Mouse (Mus musculus) kidney, adult 8-10 months (tissue): Measurements from ENCODE around the gene Fgb.
A peak's percentile ranks its signal among the peaks of the same experiment; 100 is the strongest.

Experiments used
- DNase-seq, 2 experiments: peaks; one replicate each; pipeline ENCODE4 v3.0.0; 2022

Gene Fgb

DNA sequence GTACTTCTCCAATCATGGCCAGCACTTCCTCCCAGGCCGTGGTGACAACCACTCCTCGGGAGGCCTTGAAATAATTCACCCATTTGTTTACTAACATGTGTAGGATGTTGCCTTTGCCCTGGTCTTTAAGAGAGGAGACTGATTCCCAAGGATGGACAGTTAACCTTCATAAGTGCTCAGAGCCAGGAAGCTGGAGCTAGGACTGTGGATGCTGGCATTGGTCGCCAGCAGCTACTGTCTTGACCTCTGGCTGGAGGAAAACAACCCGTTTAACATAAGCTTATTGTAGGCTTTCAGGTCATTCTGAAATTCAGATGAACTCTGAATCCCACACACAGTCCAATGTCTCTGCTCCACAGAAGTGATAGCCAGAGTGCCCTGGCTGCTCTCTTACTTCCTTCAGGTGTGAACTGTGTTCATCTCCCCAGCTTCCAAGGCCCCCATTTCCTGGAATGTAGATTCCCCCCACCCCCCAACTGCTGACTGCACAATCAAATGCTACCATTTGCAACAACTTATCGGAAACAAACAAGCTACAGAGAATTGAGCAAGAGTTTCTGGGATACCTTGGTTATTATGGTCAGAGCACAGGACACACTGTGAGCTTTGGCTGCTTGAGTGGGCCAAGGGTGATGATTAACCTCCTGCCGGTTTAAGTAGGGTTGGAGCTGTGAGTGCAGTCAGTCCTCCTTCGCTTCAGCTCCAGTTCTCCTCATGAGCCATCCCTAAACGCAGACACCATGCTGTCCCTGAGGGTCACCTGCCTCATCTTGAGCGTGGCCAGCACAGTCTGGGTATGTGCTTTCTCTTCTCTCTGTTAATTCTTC is 24.0 kb downstream of the Fgb start, which contains the start of gene Fga:
Gene Fga, plus strand, starts transcription at position 602 of the 827 bp plus-strand sequence.
- peak; percentile 65 to 67 for DNase-seq

DNA sequence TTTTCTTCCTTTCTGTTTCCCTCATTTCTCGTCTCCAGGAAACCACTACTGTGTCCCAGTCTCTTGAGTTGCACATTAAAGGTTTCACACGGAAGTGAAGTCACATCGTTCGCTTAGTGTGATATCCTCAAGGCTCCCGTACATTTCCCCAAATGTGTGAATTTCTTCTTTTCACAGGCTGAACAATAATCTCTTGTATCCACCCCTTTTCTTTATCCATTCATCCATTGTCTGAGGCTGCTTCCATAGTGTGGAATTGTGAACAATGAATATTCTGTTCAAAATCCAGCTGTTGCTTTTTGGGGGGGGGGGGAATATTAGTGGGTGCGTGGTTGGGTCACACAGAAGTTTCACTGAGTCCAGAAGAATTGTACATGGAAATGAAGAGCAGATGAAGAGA is 24.6 kb downstream of the Fgb start:
- no peak for DNase-seq

DNA sequence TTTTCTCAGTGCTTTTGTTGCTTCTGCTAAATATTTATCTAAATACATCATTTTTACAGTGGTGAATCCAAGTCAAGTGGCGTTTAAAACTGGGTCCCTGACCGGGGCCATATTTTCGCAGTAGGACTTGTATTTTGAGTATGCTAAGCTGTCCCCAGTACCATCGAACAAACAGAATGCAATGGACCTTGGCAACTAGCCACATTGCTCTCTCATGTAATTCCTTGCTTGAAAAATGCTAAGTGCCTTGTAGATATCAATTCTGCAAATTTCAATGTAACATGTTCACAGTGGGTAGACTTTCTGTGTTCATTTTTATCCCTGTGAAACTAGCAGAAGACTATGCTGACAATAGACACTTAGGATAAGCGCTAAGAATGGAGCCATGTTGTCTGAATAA is 28.5 kb downstream of the Fgb start:
- DNase-seq: no peak

DNA sequence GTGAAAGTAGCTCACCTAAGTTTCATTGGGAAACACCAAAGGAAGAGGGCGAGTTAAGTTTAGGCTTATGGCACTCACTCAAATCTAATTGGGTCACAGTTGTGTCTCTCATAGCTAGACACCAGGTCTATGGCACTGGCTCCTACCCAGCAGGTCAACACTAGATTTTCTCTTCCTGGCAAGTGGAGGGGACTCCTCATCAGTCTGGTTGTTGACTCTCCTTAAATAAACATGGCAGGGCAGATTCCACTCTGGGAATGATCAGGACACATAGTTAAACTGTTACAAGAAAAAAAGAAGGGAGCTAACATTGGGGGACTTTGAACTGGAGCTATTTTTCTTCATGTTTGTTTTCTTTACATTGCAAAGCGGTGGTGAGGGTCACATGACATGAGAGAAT is 29.3 kb downstream of the Fgb start:
- peak in 1 of 2 experiments; percentile 55 for DNase-seq

DNA sequence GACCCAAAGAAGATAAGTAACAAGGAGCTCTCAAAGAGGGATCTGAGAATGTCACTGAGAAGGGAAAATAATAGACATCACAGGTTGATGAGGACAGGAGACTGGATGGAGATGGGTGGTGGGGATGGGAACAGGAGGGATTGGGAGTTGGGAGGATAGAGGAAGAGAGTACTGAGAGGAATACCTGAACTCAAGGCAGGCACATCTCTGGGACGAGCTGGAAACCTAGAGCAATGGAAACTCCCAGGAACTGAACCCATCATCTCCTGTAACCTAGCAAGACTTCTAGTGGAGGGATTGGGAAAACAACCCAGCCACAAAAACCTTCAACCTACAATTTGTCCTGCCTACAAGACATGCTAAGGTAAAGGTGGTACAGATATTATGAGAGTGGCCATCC is 33.4 kb downstream of the Fgb start:
- DNase-seq: no peak

DNA sequence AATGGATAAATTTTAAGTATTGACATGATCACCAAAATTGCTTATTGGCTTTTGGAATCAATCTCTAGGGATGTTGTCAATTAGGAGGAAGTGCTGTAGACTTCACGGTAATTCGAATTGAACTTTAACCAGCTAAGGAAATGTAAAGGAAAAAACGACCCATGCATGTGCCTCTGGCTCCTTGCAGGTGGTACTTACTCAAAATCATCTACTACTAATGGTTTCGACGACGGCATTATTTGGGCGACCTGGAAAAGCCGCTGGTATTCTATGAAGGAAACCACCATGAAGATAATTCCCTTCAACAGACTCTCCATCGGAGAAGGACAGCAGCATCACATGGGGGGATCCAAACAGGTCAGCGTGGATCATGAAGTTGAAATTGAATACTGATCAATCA is 35.7 kb downstream of the Fgb start:
- DNase-seq: no peak

DNA sequence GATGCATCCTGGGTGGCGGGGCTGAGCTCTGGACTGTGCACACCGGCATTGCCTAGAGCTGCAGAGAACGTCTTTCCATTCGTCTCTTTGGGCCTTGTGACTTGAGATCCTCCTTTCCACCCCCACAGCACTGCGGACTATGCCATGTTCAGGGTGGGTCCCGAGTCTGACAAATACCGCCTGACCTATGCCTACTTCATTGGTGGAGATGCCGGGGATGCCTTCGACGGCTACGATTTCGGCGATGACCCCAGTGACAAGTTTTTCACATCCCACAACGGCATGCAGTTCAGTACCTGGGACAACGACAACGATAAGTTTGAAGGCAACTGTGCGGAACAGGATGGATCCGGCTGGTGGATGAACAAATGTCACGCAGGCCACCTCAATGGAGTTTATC is 37.0 kb downstream of the Fgb start:
- no peak for DNase-seq

DNA sequence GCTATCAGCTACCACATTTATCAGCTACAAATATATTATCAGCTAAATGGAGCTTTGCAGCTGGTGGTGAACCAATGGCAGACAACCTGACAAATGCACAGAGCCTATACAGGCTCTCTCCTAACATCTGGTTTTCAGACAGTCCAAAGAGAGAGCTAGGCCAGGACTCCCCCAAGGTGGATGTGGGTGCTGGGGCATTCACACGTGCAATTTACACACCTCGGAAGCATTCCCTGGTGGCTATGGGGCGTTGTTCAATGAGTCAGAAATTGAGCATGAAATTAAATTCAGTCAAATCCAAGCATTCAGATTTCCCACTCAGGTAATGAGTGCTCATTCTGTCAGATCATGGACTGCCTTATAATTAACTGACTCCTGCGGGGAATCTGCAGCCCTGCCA is 38.1 kb downstream of the Fgb start:
- DNase-seq: no peak

DNA sequence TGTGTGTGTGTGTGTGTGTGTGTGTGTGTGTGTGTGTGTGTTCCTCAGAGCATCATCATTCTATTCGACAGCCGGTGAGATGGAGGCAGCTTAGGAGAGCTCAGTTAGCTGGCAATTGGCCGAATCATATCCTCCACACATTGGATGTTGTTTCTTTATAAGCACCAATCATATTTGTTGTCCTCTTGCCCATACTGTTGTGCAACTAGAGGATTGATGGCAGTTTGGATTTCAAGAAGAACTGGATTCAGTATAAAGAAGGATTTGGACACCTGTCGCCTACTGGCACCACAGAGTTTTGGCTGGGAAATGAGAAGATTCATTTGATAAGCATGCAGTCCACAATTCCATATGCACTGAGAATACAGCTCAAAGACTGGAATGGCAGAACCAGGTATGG is 38.5 kb downstream of the Fgb start:
- no peak for DNase-seq

DNA sequence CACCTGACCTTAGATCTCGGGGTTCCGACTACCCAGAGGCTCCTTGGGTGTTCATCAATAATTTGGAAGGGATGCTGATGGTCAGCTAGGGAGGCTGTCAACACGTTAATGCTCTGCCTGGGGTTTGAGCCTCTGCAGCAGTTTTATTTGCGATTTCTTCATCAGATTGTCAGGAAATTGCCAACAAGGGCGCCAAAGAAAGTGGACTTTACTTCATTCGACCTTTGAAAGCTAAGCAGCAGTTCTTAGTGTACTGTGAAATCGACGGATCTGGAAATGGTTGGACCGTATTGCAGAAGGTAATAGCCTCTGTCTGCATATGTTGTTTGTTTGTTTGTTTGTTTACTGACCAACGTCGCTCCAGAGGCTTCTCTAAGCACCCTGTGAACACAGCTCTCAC is 39.4 kb downstream of the Fgb start:
- DNase-seq: peak; percentile 48 to 60

DNA sequence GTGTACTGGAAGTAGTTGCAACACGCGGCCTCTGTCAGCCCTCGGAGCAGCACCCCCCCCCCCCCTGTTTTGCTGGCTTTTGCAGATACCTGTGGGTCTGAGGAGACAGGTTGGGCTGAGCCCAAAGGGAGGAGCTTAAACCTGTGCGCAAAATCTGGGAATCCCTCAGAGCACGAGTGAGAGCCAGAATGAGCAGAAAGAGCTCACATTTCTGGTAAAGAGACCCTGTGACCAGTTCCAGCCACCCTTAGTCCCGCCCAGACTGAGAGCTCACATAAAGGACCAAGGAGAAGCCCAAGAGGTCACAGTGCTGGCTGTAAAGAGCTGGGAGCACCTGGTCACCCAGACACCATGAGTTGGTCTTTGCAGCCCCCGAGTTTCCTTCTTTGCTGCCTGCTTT is 42.1 kb downstream of the Fgb start, which contains the start of gene Fgg:
Gene Fgg, plus strand, starts transcription at position 168 of the 400 bp plus-strand sequence.
- DNase-seq: no peak

DNA sequence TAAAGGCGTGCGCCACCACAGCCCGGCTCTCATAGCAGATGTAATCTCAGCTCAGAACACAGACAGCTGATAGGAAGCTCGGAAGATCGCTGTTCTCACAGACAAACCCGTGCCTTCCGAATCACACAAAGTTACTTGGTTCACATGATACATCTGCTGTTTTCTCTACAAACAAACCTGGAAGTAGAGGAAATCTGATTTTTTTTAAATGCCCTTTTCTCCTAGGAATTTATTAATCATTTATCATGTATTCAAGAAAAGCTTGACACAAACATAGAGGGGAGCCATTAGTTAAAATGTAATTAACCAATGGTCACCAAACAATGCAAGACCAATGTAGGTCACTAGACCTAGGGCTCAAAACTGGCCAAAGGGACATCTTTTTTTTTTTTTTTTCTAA is 44.9 kb downstream of the Fgb start:
- DNase-seq: no peak

DNA sequence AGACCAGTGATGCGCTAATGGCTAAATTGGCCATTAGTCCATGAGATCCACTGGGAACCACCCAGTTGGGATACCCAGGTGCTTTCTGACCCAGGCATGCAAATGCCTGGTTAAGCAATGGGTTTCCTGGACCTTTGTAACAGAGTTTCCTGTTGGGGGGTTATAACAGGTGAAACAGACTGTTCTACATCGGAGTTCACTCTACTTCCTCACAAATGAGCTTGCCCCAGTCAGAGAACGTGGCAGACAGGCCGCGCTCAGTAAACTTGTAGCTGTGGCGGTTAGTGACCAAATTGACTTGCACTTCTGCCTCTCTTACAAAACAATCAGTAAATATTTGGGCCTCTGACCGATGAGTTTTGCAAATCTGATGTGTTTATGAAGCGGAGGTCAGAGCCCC is 46.6 kb downstream of the Fgb start:
- DNase-seq: no peak

DNA sequence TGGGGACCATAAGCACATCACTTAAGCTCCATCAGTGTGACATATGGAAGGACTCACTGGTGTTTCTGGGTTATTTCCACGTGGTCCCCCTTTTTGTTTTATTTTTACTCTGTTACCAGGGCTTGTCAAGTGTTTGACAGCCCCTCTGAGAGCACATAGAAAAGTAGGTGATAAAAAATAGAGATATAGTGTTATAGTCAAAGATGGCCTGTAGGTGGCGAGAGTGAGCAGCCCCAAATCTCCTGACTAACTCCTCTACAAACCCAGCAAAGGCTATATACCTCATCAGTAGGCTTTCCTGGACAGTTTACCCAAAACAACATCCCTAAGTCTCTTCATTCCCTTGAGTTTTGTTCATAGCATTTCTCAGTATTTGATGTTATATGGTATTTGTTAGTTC is 47.5 kb downstream of the Fgb start:
- DNase-seq: peak in 1 of 2 experiments; percentile 31

DNA sequence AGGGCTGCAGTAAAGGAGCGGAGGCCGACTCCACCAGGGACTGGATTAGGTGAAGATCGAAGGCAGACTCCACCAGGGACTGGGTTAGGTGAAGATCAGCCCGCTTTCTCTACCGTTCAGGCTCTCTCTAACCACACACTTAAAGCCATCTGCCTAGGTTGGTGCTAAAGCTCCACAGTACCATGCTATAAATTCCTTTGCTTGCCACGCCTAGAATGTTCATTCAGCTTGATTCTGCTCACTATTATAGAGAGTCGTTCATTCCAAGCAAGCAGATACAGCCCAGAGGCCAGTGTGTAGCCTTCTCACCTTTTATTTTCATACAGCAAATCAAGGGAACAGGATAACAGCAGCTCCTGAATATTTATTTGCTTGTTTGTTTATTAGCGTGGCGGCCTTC is 49.7 kb downstream of the Fgb start:
- no peak for DNase-seq

DNA sequence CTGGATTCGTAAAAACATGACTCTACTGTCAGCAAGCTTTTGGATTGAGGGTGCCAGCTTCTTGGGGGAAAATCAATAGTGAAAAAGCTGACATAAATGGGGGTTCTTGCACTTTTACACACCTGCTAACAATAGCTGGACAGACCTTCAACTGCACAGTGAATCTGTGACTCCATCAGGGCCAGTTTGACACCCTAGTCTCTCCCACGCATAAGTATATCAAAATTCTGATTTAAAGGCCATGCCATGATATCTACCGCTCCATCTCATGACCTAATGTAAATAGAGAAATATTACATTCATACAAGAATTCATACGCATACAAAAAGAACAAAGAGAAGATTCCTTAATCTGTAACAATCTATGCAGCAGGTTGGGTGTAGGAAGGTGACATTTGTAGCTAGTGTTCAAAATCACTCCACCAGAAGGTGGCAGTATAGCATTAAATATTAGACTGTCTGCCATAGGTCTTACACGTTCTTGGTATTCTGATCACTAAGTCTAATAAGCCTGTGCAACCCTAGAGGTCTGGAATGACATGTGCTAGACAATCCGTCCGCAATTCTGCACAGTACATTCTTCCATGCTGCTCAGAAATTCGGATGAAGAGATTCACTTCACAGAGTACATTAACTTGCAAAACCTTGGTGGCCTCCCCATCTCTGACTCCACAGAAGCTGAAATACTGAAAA is 50.7 kb downstream of the Fgb start:
- DNase-seq: peak; percentile 34 to 48

DNA sequence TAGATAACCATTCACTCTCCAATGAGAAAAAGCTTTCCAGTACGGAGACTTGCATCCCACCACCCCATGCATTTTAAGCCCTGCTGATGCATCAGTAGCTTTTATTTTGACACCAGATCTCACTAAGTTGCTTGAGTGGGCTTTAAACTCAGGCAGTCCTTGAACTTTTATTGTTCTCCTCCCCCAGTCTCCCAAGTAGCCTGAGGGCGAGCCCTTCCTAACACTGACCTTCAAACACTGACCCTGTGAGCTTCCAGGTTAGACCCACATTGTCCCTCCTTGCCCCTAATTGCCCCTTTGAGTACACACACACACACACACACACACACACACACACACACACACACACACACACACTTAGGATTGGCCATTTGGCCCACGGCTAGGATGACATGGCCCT is 53.0 kb downstream of the Fgb start:
- DNase-seq: no peak

DNA sequence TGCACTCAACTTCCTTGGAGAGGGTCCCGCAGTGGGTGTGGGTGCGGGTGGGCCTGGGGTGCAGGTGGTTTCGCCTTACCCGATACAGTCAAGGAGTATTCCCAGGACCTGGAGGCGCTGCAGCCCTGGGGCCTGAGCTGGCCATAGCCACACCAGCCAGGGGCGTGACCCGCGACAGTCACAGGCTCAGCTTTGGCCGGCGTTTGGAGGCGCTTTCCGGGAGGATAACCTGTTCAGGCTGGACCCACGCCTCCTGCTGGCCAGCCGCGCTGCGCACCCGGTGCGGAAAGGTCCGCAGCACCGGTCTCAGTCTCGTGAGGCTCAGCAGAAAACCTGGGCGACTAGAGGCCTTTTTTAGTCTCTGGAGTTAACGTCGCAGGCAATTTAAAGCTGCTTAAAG is 54.3 kb downstream of the Fgb start:
- peak; percentile 23 to 65 for DNase-seq

DNA sequence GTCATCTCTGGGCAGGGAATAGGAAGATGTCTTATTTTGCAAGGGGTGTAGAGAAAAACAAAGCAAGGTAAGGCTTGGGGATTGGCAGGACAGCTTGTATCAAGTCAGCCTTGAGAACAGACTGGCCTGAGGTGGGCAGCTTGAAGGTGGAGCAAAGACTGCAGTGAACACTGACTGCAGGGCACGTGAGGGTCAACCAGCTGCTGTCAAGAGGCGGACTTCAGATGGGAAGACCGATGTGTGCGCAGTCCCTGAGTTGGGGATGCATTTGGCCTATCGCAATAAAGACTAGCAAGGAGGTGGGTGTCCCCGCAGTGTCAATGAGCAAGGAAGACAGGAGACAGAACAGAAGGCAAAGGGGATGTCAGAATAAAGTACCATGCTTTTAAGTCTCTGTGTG is 56.7 kb downstream of the Fgb start:
- DNase-seq: no peak

DNA sequence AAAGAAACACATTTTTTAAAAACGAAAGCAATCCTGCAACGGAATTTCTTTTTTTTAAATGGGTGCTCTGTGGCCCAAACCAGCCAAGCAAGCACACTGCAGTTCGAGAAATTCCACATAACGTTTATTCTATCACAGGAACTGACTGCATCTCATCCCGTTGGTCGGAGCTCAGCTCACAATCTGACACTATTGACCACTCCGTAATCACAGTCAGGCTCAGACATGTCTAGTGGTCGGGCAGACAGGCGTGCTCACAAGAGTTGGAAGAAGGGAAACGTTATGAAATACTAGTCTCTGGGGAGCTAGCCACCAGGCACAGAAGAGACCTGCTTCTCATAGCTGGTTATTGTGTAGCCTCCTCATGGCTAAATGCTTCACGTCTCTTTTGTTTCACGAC is 57.7 kb downstream of the Fgb start:
- no peak for DNase-seq
